In the genomic region with DNA sequence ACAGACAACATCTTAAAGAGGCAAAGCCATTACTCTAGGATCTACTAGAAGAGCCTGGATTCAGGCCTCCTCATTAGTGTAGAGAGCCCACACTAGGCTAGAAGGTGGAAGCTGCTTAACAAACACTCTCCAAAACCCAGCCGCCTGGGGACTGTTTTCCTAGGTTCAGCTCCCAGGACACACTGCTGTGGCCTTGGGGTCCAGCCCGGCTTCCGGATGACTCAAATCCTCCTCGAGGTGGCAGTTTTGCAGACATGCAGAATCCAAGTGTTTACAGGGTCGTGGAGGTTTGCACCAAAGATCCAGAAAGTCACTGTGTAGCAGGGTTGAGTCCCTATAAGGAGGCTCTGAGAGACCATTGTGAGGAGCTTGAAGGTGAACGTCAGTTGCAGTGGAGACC, we compare ENCODE assay signal across 20 mouse cellular contexts.
"Had no signal": no experiment of that assay in that cellular context is flagged by ENCODE, and none has a peak within 500 bp of the region (broad histone marks: within the 10 kb centered on the region; RNA-seq: fewer than 3 reads in every experiment).

No protein-coding gene starts in this region.

- ATAC-seq: lung, postnatal 0 days; midbrain, embryonic 15.5 days had no signal

- H3K36me3 ChIP-seq: kidney, embryonic 15.5 days; liver, embryonic 13.5 days; midbrain, embryonic 12.5 days; midbrain, embryonic 15.5 days; neural tube, embryonic 12.5 days; neural tube, embryonic 15.5 days had no signal

- H3K4me3 ChIP-seq: kidney, embryonic 15.5 days; left cerebral cortex, adult 2 months; liver, embryonic 13.5 days; midbrain, embryonic 12.5 days; midbrain, embryonic 15.5 days; neural tube, embryonic 12.5 days; neural tube, embryonic 15.5 days had no signal

- H3K4me1 ChIP-seq: midbrain, embryonic 12.5 days; midbrain, embryonic 15.5 days; neural tube, embryonic 12.5 days; neural tube, embryonic 15.5 days had no signal

- H3K9me3 ChIP-seq: kidney, embryonic 15.5 days; liver, embryonic 13.5 days; midbrain, embryonic 12.5 days; midbrain, embryonic 15.5 days; neural tube, embryonic 12.5 days; neural tube, embryonic 15.5 days had no signal

- H3K4me2 ChIP-seq: kidney, embryonic 15.5 days; liver, embryonic 13.5 days; lung, embryonic 14.5 days; midbrain, embryonic 12.5 days; midbrain, embryonic 15.5 days; neural tube, embryonic 12.5 days; neural tube, embryonic 15.5 days had no signal

- H3K9ac ChIP-seq: kidney, embryonic 15.5 days; liver, embryonic 13.5 days; lung, embryonic 14.5 days; midbrain, embryonic 12.5 days; midbrain, embryonic 15.5 days; neural tube, embryonic 12.5 days; neural tube, embryonic 15.5 days had no signal

- H3K27ac ChIP-seq: kidney, embryonic 15.5 days; left cerebral cortex, adult 2 months; liver, embryonic 13.5 days; macrophage; midbrain, embryonic 12.5 days; midbrain, embryonic 15.5 days; neural tube, embryonic 12.5 days; neural tube, embryonic 15.5 days; stomach, postnatal 0 days had no signal

- H3K27me3 ChIP-seq: liver, embryonic 13.5 days; midbrain, embryonic 12.5 days; midbrain, embryonic 15.5 days; neural tube, embryonic 12.5 days had no signal

- DNase-seq: kidney, postnatal 10 days; kidney, postnatal 36 days; layer of hippocampus, postnatal 36 days; liver, embryonic 13.5 days; lung, embryonic 14.5 days; right cerebral cortex, adult 18-20 months; right cerebral cortex, postnatal 14 days; right cerebral cortex, postnatal 4 days; thymus, adult 2 months; thymus, postnatal 14 days; thymus, postnatal 4 days had no signal
